Mouse (Mus musculus): ENCODE data around the gene Inpp4b. TPM values are rescaled to one million over a fixed set of nuclear protein-coding genes. Genes with fewer than 3 reads are reported as not detected.

Inpp4b gene
- total and polyA plus RNA-seq, 3 experiments, result 7.3 to 73.4 (median 68.9) TPM

DNA sequence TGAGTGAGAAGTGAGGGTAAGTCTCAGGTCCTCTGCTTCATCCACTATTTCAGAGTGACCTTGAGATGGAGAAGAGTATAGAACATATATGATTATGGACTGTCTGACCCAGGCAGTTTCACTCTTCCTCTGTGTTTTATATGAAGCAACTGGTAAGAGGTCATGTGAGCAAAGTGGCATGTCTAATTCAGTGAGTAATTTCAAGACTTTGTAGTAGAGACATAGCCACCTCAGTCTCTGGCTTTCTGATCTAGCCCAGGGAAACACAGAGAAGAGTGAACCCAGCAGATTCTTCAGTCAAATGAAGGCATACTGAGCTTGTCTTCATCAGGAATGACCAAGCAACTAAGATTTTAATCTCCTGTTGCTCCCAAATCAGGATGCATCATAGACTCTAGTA, 172.1 kb downstream of the Inpp4b start:
- H3K27me3 ChIP-seq (ENCODE audit: control insufficient read depth, insufficient read depth, low read length), result no peaks in the 10 kb centered on the region
- H3K9ac ChIP-seq (ENCODE audit: low read depth, low read length), result no peak overlapping the region
- no peaks in the 10 kb centered on the region for H3K36me3 ChIP-seq (ENCODE audit: control insufficient read depth, insufficient read depth, low read length)
- DNase-seq, result no peak
- intact Hi-C loops (cut with DNase I), result no loop called here
- no peaks in the 10 kb centered on the region for H3K79me2 ChIP-seq (replicated peaks; ENCODE audit: control insufficient read depth, insufficient read depth, low read length)
- H3K4me3 ChIP-seq, result no peak overlapping the region
- TF ChIP-seq POLR2A (IDR thresholded peaks at IDR 0.05; ENCODE audit: insufficient read depth, low read depth, low read length), result no peak
- no peak for TF ChIP-seq CTCF (IDR thresholded peaks at IDR 0.05)
- no peak for TF ChIP-seq EP300 (IDR thresholded peaks at IDR 0.05; ENCODE audit: insufficient read depth, low read depth, low read length)
- no peaks in the 10 kb centered on the region for H3K4me1 ChIP-seq (ENCODE audit: control insufficient read depth, insufficient read depth, low read length)
- H3K27ac ChIP-seq, result no peak overlapping the region

DNA sequence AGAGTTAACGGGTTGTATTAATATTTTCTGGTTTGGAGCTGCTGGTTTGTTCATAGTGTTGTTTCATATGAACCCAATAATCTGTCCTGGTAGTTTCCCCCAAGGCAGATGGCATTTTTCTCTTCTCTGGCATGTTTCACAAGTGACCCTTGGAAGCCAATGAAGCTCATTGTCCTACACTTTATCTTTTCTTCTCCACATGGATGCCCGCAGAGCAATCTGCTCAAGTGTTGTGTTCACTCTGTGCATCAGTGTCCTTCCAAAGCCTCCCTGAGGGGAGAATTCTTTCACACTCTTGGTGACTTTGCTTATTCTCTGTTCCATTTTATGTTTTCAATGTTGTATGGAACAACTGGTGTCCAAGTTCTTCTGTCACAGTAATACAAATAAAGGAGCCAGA, 179.7 kb downstream of the Inpp4b start:
- H3K4me1 ChIP-seq (ENCODE audit: control insufficient read depth, insufficient read depth, low read length), result no peaks in the 10 kb centered on the region
- H3K27me3 ChIP-seq (ENCODE audit: control insufficient read depth, insufficient read depth, low read length), result no peaks in the 10 kb centered on the region
- no peak overlapping the region for H3K27ac ChIP-seq
- H3K9ac ChIP-seq (ENCODE audit: low read depth, low read length), result no peak overlapping the region
- DNase-seq, result no peak
- 77% methylated on average over 2 of the region's 2 CpGs for WGBS
- TF ChIP-seq POLR2A (IDR thresholded peaks at IDR 0.05; ENCODE audit: insufficient read depth, low read depth, low read length) (no peak), EP300 (IDR thresholded peaks at IDR 0.05; ENCODE audit: insufficient read depth, low read depth, low read length) (no peak), CTCF (IDR thresholded peaks at IDR 0.05) (no peak)
- no peaks in the 10 kb centered on the region for H3K36me3 ChIP-seq (ENCODE audit: control insufficient read depth, insufficient read depth, low read length)
- no peaks in the 10 kb centered on the region for H3K79me2 ChIP-seq (replicated peaks; ENCODE audit: control insufficient read depth, insufficient read depth, low read length)
- intact Hi-C loops (cut with DNase I), result no loop called here
- no peak overlapping the region for H3K4me3 ChIP-seq

DNA sequence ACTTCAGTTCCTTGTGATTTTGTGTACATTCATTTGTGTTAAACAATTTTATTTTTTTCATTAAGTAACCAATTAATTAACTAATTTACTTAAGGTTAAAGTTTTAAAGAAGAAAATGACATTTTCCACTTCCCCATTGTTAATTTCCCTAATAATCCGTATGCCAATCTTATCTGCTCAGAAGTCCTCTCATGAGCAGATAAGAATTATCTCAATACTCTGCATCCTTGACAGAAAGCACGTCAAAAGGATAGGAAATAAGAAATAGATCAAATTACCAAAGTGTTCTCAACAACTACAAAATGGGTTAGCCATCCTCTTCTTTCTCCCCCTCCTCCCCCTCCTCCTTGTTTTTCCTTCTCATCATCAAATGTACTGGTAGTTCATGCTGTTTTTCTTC, 182.2 kb downstream of the Inpp4b start:
- no peaks in the 10 kb centered on the region for H3K4me1 ChIP-seq (ENCODE audit: control insufficient read depth, insufficient read depth, low read length)
- H3K9ac ChIP-seq (ENCODE audit: low read depth, low read length), result no peak overlapping the region
- intact Hi-C loops (cut with DNase I), result no loop called here
- H3K27me3 ChIP-seq (ENCODE audit: control insufficient read depth, insufficient read depth, low read length), result no peaks in the 10 kb centered on the region
- TF ChIP-seq POLR2A (IDR thresholded peaks at IDR 0.05; ENCODE audit: insufficient read depth, low read depth, low read length) (no peak), CTCF (IDR thresholded peaks at IDR 0.05) (no peak), EP300 (IDR thresholded peaks at IDR 0.05; ENCODE audit: insufficient read depth, low read depth, low read length) (no peak)
- no peak for DNase-seq
- H3K4me3 ChIP-seq, result no peak overlapping the region
- H3K27ac ChIP-seq, result no peak overlapping the region
- WGBS, result 27% methylated on average over 2 of the region's 2 CpGs
- H3K79me2 ChIP-seq (replicated peaks; ENCODE audit: control insufficient read depth, insufficient read depth, low read length), result no peaks in the 10 kb centered on the region
- H3K36me3 ChIP-seq (ENCODE audit: control insufficient read depth, insufficient read depth, low read length), result no peaks in the 10 kb centered on the region

DNA sequence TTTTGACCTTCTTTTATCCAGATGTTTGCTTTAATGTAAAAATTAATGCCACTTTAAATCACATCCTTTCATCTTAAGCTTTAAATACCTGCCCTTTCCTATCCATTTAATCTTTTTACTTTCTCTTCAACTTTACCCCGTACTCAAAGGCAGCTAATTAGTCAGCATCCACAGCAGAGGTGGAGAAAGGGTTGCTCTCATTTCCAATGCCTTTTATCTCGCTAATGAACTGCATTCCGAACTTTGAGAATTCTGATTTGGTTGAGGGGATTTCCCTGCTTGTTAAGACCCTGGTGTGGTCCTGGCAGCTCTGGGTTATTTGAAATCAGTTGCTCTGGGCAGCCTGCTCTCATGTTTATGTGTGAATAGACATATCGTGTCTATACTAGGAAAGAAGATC, 185.3 kb downstream of the Inpp4b start:
- no peaks in the 10 kb centered on the region for H3K4me1 ChIP-seq (ENCODE audit: control insufficient read depth, insufficient read depth, low read length)
- no peak for DNase-seq
- no peaks in the 10 kb centered on the region for H3K79me2 ChIP-seq (replicated peaks; ENCODE audit: control insufficient read depth, insufficient read depth, low read length)
- no peak overlapping the region for H3K4me3 ChIP-seq
- 40% methylated on average over 4 of the region's 4 CpGs for WGBS
- intact Hi-C loops (cut with DNase I), result no loop called here
- H3K27me3 ChIP-seq (ENCODE audit: control insufficient read depth, insufficient read depth, low read length), result no peaks in the 10 kb centered on the region
- no peak overlapping the region for H3K27ac ChIP-seq
- no peak overlapping the region for H3K9ac ChIP-seq (ENCODE audit: low read depth, low read length)
- TF ChIP-seq EP300 (IDR thresholded peaks at IDR 0.05; ENCODE audit: insufficient read depth, low read depth, low read length) (no peak), CTCF (IDR thresholded peaks at IDR 0.05) (no peak), POLR2A (IDR thresholded peaks at IDR 0.05; ENCODE audit: insufficient read depth, low read depth, low read length) (no peak)
- no peaks in the 10 kb centered on the region for H3K36me3 ChIP-seq (ENCODE audit: control insufficient read depth, insufficient read depth, low read length)

DNA sequence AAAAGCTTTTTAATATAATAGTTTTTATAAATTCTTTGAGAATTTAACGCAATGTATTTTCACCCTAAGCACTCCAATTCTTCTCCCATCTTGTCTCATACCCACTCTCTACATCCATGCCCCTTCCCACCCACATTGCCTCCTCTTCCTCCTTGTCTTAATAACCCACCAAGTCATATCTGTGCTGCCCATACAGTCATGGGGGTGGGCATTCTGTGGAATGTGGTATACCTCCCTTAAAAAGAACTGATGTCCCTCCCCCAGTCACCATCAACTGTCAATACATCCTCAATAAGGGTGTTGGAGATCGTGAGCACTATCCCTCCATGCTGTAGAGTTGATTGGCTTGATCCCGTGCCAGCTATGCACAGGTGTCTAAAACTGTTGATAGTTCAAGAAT, 196.0 kb downstream of the Inpp4b start:
- no peaks in the 10 kb centered on the region for H3K79me2 ChIP-seq (replicated peaks; ENCODE audit: control insufficient read depth, insufficient read depth, low read length)
- H3K4me1 ChIP-seq (ENCODE audit: control insufficient read depth, insufficient read depth, low read length), result no peaks in the 10 kb centered on the region
- intact Hi-C loops (cut with DNase I), result no loop called here
- 83% methylated on average over 3 of the region's 3 CpGs for WGBS
- no peaks in the 10 kb centered on the region for H3K27me3 ChIP-seq (ENCODE audit: control insufficient read depth, insufficient read depth, low read length)
- H3K27ac ChIP-seq, result no peak overlapping the region
- H3K4me3 ChIP-seq, result no peak overlapping the region
- no peak for TF ChIP-seq CTCF (IDR thresholded peaks at IDR 0.05)
- no peak for TF ChIP-seq POLR2A (IDR thresholded peaks at IDR 0.05; ENCODE audit: insufficient read depth, low read depth, low read length)
- TF ChIP-seq EP300 (IDR thresholded peaks at IDR 0.05; ENCODE audit: insufficient read depth, low read depth, low read length), result no peak
- no peak for DNase-seq
- H3K36me3 ChIP-seq (ENCODE audit: control insufficient read depth, insufficient read depth, low read length), result no peaks in the 10 kb centered on the region
- H3K9ac ChIP-seq (ENCODE audit: low read depth, low read length), result no peak overlapping the region

DNA sequence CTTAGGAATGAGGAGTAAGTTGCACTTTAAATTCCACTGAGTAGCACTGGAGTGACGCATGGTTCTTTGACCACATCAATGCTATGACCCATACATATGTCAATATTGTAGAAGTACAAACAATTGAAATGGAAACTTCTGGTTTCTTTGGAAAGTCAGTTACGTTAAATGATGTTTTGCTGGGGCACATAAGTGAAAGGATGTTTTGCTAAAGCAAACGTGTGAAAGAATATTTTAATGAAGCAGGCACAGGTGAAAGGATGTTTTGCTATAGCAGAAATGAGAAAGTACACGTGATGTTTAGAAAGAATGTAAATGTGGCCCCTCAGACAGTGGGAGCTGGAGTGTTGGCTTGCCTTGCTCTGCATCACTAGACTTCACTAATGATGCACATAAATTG, 216.2 kb downstream of the Inpp4b start:
- Histone ChIP-seq H3K27me3 (ENCODE audit: control insufficient read depth, insufficient read depth, low read length) (no peaks in the 10 kb centered on the region), H3K4me1 (ENCODE audit: control insufficient read depth, insufficient read depth, low read length) (no peaks in the 10 kb centered on the region), H3K4me3 (no peak overlapping the region), H3K27ac (no peak overlapping the region), H3K36me3 (ENCODE audit: control insufficient read depth, insufficient read depth, low read length) (no peaks in the 10 kb centered on the region), H3K79me2 (replicated peaks; ENCODE audit: control insufficient read depth, insufficient read depth, low read length) (no peaks in the 10 kb centered on the region), H3K9ac (ENCODE audit: low read depth, low read length) (no peak overlapping the region)
- 69% methylated on average over 4 of the region's 4 CpGs for WGBS
- TF ChIP-seq CTCF (IDR thresholded peaks at IDR 0.05), result no peak
- TF ChIP-seq EP300 (IDR thresholded peaks at IDR 0.05; ENCODE audit: insufficient read depth, low read depth, low read length), result no peak
- no peak for TF ChIP-seq POLR2A (IDR thresholded peaks at IDR 0.05; ENCODE audit: insufficient read depth, low read depth, low read length)
- intact Hi-C loops (cut with DNase I), result no loop called here
- no peak for DNase-seq
